Mouse (Mus musculus) embryonic fibroblast, embryonic 13.5 days (primary cell): ENCODE measurements around the gene Galnt17.

Experiments used
- CTCF ChIP-seq: IDR thresholded peaks from 2 replicates; pipeline ENCODE4 v1.5.1; 2011; ENCODE audit warnings: mild to moderate bottlenecking, control low read depth, low read length, moderate library complexity, borderline replicate concordance; ENCODE audit not compliant: insufficient read depth
- POLR2A ChIP-seq: IDR thresholded peaks from 2 replicates; pipeline ENCODE4 v1.6.1; 2011; ENCODE audit warnings: low read depth, mild to moderate bottlenecking, control low read depth, low read length, moderate library complexity

DNA sequence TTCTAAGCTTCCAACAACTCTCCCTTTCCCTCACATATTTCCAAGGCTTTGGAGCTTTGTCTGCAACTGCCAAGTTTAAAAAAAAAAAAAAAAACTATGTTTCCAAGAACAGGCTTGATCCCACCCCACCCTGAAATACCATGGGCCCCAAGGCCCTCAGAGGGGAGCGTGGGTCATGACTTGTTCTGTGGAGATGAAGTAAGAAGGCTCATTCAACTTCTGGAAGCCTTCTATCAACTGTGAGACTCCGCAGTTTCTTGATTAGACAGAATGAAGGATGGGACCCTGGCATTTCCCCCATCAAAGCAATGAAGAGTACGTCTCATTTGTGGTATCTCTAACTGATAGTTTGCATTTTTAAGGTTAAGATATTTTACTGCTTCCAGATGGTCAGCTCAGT, 13.0 kb upstream of the Galnt17 start:
- TF ChIP-seq CTCF, result no peak
- TF ChIP-seq POLR2A, result no peak
